ENCODE assay signal across 23 mouse cellular contexts in the genomic region with DNA sequence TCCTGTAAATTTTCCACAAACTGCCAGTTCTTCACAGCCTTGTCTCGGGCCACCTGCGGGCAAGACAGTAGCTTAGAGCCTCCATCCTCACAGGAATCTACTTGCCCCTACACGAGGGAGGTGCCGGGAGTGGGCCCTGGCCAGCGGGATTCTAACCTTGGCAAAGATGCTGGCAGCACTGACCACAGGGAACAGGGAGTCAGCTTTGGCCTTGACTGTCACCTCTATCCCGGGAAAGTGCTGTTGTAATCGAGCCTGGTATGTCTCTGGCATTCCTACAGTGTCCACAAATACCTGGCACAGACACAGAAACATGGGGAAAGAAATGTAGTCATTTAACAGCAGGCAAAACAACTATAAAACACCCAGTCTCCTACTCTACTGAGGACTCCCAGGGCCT. TPM values are rescaled to one million over a fixed set of nuclear protein-coding genes. Genes with fewer than 3 reads are reported as not detected.
DNase-seq lines count a peak whose midpoint lies in the region; TF ChIP-seq lines count a peak whose summit lies in the region.
"Had no signal": no experiment of that assay in that cellular context is flagged by ENCODE, and none has a peak within 500 bp of the region (broad histone marks: within the 10 kb centered on the region; RNA-seq: fewer than 3 reads in every experiment).

No protein-coding gene starts in this region.

- no peaks in the 10 kb centered on the region for H3K79me2 ChIP-seq in heart, adult 2 months (replicated peaks; ENCODE audit: control insufficient read depth, insufficient read depth, low read length)

- no peaks in the 10 kb centered on the region for H3K27me3 ChIP-seq in heart, adult 2 months (ENCODE audit: control insufficient read depth, insufficient read depth, low read length)
- H3K27me3 ChIP-seq: forebrain, embryonic 12.5 days; lung, embryonic 15.5 days; neural tube, embryonic 15.5 days had no signal

- DNase-seq in heart, adult 2 months: peak in 1 of 2 experiments; percentile 58
- DNase-seq in heart, postnatal 36 days: no peak
- peak; percentile 94 for DNase-seq in 3T3-L1 (ENCODE audit: low read depth, low spot score)
- DNase-seq in adrenal gland, adult 8-10 months: peak; percentile 76
- DNase-seq in heart, postnatal 14 days: peak; percentile 29 to 53
- no peak for DNase-seq in cerebellum, adult 9-10 months
- DNase-seq in cerebellum, postnatal 4 days (ENCODE audit: low spot score in 2 of 2): no peak
- DNase-seq: cerebellum, postnatal 25 days; liver; retina, postnatal 1 day; thymus, adult 18-20 months had no signal

- 66% methylated on average over 7 of the region's 7 CpGs for WGBS in heart, adult 2 months

- no peak for TF ChIP-seq EP300 in heart, adult 2 months (IDR thresholded peaks at IDR 0.05; ENCODE audit: insufficient read depth, low read depth, low read length)

- no peak overlapping the region for H3K9ac ChIP-seq in heart, adult 2 months (ENCODE audit: low read depth, low read length)
- H3K9ac ChIP-seq: forebrain, embryonic 12.5 days; hindbrain, embryonic 14.5 days; lung, embryonic 15.5 days; neural tube, embryonic 15.5 days had no signal

- H3K27ac ChIP-seq in heart, adult 2 months: peak overlapping the region; percentile 47; the same call in 1 of the 2 replicates
- H3K27ac ChIP-seq: forebrain, embryonic 12.5 days; hindbrain, embryonic 14.5 days; lung, embryonic 15.5 days; macrophage; neural tube, embryonic 15.5 days had no signal

- no peak for TF ChIP-seq CTCF in heart, adult 2 months (IDR thresholded peaks at IDR 0.05)

- intact Hi-C loops in heart, adult 2 months (cut with DNase I): loop anchor here (5.0 kb wide), 1 partner anchor 37 kb away; no protein-coding TSS in a partner anchor
- intact Hi-C loops in heart, postnatal 36 days (cut with DNase I): loop anchor here (5.0 kb wide), 2 partner anchors 33 to 37 kb away; no protein-coding TSS in a partner anchor
- intact Hi-C loops in heart, postnatal 14 days (cut with DNase I): no loop called here

- H3K4me1 ChIP-seq in heart, adult 2 months (ENCODE audit: control insufficient read depth, insufficient read depth, low read length): no peaks in the 10 kb centered on the region

- H3K4me3 ChIP-seq in heart, adult 2 months: no peak overlapping the region
- H3K4me3 ChIP-seq: forebrain, embryonic 12.5 days; lung, embryonic 15.5 days; neural tube, embryonic 15.5 days had no signal

- H3K36me3 ChIP-seq in heart, adult 2 months (ENCODE audit: control insufficient read depth, insufficient read depth, low read length): no peaks in the 10 kb centered on the region

- TF ChIP-seq POLR2A in heart, adult 2 months (IDR thresholded peaks at IDR 0.05; ENCODE audit: insufficient read depth, low read depth, low read length): no peak

RNA-seq across cellular contexts. Expression of gene Gm49661, which starts 9.4 kb away (rescaled TPM):
- total RNA-seq in heart, adult 2 months (2021): 1 to 10 TPM; 1.3 to 2.1 TPM
- not detected in 2 replicates for polyA plus RNA-seq in heart, adult 2 months (2012; rRNA removed)
- total RNA-seq in heart, postnatal 36 days (2021): 1 to 10 TPM in 1 of 2 experiments, not detected in 1; 1.0 TPM
- 1 to 10 TPM in 2 of 4 experiments, not detected in 2; 1.7 to 2.3 TPM for total RNA-seq in adrenal gland, adult 8-10 months (2022)
- 1 to 10 TPM; 1.1 to 2.7 TPM for total RNA-seq in heart, postnatal 14 days (2021)
- total RNA-seq: ES-E14; layer of hippocampus, postnatal 25 days had no signal
- polyA plus RNA-seq: forebrain, embryonic 12.5 days; hindbrain, embryonic 14.5 days; intestine, embryonic 16.5 days; kidney, embryonic 16.5 days; lung, embryonic 15.5 days; macrophage; midbrain, embryonic 11.5 days; neural tube, embryonic 15.5 days; small intestine, adult 2 months; urinary bladder, adult 2 months had no signal

RNA-seq across cellular contexts. Expression of gene Prdx2, which starts 9.6 kb away (rescaled TPM):
- total RNA-seq in heart, adult 2 months (2021): 100 to 1,000 TPM; 591 to 662 TPM
- polyA plus RNA-seq in heart, adult 2 months (2012; rRNA removed): 464 and 584 TPM in 2 replicates
- 100 to 1,000 TPM; 633 to 676 TPM for total RNA-seq in heart, postnatal 36 days (2021)
- 100 to 1,000 TPM; 651 to 758 (median 708) TPM for total RNA-seq in adrenal gland, adult 8-10 months (2022)
- 100 to 1,000 TPM; 627 to 727 TPM for total RNA-seq in heart, postnatal 14 days (2021)

RNA-seq across cellular contexts. Expression of gene Rnaseh2a, which starts 9.8 kb away (rescaled TPM):
- total RNA-seq in heart, adult 2 months (2021): 10 to 100 TPM; 38.1 to 50.5 TPM
- polyA plus RNA-seq in heart, adult 2 months (2012; rRNA removed): 33.7 and 46.3 TPM in 2 replicates
- total RNA-seq in heart, postnatal 36 days (2021): 10 to 100 TPM; 48.6 to 56.7 TPM
- total RNA-seq in adrenal gland, adult 8-10 months (2022): 100 to 1,000 TPM in 3 of 4 experiments, 10 to 100 TPM in 1; 89.0 to 142 (median 110) TPM
- total RNA-seq in heart, postnatal 14 days (2021): 10 to 100 TPM; 39.7 to 50.7 TPM

RNA-seq across cellular contexts. Expression of gene Rtbdn, which starts 13.0 kb away (rescaled TPM):
- total RNA-seq in heart, adult 2 months (2021): not detected
- polyA plus RNA-seq in heart, adult 2 months (2012; rRNA removed): not detected in 2 replicates
- not detected for total RNA-seq in heart, postnatal 36 days (2021)
- total RNA-seq in adrenal gland, adult 8-10 months (2022): under 1 TPM in 2 of 4 experiments, not detected in 2; 0.28 to 0.40 TPM
- not detected for total RNA-seq in heart, postnatal 14 days (2021)
- polyA plus RNA-seq: macrophage; urinary bladder, adult 2 months had no signal

RNA-seq across cellular contexts. Expression of gene Junb, which starts 18.7 kb away (rescaled TPM):
- total RNA-seq in heart, adult 2 months (2021): 10 to 100 TPM; 10.4 to 19.0 TPM
- 13.1 and 17.3 TPM in 2 replicates for polyA plus RNA-seq in heart, adult 2 months (2012; rRNA removed)
- 10 to 100 TPM; 14.9 to 26.9 TPM for total RNA-seq in heart, postnatal 36 days (2021)
- 100 to 1,000 TPM in 1 of 4 experiments, 10 to 100 TPM in 3; 39.9 to 211 (median 52.4) TPM for total RNA-seq in adrenal gland, adult 8-10 months (2022)
- 10 to 100 TPM; 11.2 to 13.9 TPM for total RNA-seq in heart, postnatal 14 days (2021)

Comparison
In these comparisons a context has a peak if more than half of its experiments do, and no peak if none do; other contexts are left out.
1. DNase-seq: peak in 3T3-L1 (single experiment), adrenal gland, adult 8-10 months (single experiment) and heart, postnatal 14 days (2 of 2); none in heart, postnatal 36 days (0 of 2), cerebellum, adult 9-10 months (single experiment) and cerebellum, postnatal 4 days (0 of 2).